Mouse (Mus musculus): Measurements from ENCODE around the gene Pth2. TPM values are rescaled to one million over a fixed set of nuclear protein-coding genes. Genes with fewer than 3 reads are reported as not detected.
A peak's percentile ranks its signal among the peaks of the same experiment; 100 is the strongest.

Gene Pth2
- polyA plus RNA-seq, 1 experiment from 2014 or later = not detected

DNA sequence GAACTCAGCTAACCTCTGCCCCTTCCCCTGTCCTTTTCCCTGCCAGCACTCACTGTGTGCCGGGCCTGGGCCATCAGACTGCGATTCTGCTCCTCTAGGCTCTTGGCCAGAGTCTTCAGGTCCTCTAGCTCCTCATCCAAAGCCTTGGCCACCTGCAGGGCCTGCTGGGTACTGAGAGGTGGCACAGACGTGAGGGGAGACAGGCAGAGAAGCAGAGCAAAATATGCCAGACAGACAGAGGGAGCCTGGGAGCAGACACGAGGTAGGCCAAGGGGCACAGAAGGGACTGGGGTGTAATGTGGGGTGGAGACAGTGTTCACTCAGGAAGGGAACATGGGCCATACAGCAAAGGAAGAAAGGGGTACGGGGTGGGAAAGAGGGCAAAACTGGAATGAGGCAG lies 12.6 kb downstream of the Pth2 start:
- Histone ChIP-seq H3K9ac (ENCODE audit: low read length) (no peak overlapping the region), H3K4me1 (replicated peaks; ENCODE audit: control insufficient read depth, insufficient read depth) (no peaks in the 10 kb centered on the region), H3K4me3 (ENCODE audit: low read depth, low read length) (no peak overlapping the region), H3K36me3 (ENCODE audit: control insufficient read depth, insufficient read depth, low read length) (no peaks in the 10 kb centered on the region), H3K27ac (replicated peaks) (no peak overlapping the region), H3K9me3 (ENCODE audit: control insufficient read depth, low read length) (no peaks in the 10 kb centered on the region), H3K4me2 (replicated peaks; ENCODE audit: low read depth) (no peak overlapping the region), H3K27me3 (ENCODE audit: control insufficient read depth, insufficient read depth, low read length) (no peaks in the 10 kb centered on the region)
- DNase-seq (ENCODE audit: low spot score) (no peak), ATAC-seq (ENCODE audit: low FRiP score, low TSS enrichment) (no peak)
- TF ChIP-seq CTCF (IDR thresholded peaks at IDR 0.05; ENCODE audit: low read depth) (peak; percentile 22), EP300 (optimal IDR thresholded peaks at IDR 0.05) (no peak)
- 72% methylated on average over 5 of the region's 5 CpGs for WGBS

DNA sequence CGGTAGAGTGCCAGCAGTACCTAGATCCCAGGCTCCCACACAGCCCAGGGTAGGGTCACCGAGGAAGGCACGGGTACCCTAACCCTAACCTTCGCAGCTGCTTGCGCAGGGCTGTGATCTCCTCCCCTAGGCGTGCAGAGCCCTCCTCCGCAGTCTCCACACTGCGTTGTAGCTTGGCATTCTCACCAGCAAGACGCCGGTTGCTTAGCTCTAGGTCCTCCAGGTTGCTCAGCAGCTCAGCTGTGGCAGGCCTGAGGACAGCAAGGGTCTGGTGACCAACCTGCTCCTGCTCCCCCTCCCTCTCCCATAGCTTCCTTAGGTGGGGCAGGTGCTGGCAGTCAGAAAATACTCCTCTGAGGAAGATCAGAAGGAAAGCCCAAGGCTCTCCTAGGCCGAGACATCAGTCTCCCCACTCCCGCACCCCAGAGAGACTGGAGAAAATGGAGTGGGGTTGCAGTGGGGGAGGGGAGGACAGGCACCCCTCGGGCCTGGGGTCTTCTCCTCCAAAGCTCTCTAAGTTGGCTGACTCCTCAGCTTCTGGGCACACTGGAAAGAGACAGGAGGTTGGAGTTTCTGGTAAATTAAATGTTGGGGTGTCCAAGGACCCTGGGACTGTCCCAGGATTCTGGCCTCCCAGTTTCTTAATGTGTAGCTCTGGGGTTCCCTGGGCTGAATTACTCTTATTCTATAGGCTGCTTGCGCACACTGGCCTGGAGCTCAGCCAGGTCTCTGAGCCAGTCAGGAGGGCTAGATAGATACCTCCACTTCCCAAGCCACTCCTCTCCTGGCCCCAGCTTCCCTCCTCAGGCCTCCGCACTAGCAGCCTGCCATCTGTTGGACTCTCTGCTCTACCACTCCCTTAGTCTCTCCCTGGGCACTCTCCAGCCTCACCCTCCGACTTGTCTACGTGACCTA lies 13.3 kb downstream of the Pth2 start:
- Histone ChIP-seq H3K9ac (ENCODE audit: low read length) (no peak overlapping the region), H3K4me1 (replicated peaks; ENCODE audit: control insufficient read depth, insufficient read depth) (no peaks in the 10 kb centered on the region), H3K27me3 (ENCODE audit: control insufficient read depth, insufficient read depth, low read length) (no peaks in the 10 kb centered on the region), H3K27ac (replicated peaks) (no peak overlapping the region), H3K4me2 (replicated peaks; ENCODE audit: low read depth) (no peak overlapping the region), H3K9me3 (ENCODE audit: control insufficient read depth, low read length) (no peaks in the 10 kb centered on the region), H3K36me3 (ENCODE audit: control insufficient read depth, insufficient read depth, low read length) (no peaks in the 10 kb centered on the region), H3K4me3 (ENCODE audit: low read depth, low read length) (no peak overlapping the region)
- no peak for DNase-seq (ENCODE audit: low spot score)
- WGBS = 72% methylated on average over 17 of the region's 17 CpGs
- TF ChIP-seq CTCF (IDR thresholded peaks at IDR 0.05; ENCODE audit: low read depth) = no peak
- no peak for TF ChIP-seq EP300 (optimal IDR thresholded peaks at IDR 0.05)
- no peak for ATAC-seq (ENCODE audit: low FRiP score, low TSS enrichment)

DNA sequence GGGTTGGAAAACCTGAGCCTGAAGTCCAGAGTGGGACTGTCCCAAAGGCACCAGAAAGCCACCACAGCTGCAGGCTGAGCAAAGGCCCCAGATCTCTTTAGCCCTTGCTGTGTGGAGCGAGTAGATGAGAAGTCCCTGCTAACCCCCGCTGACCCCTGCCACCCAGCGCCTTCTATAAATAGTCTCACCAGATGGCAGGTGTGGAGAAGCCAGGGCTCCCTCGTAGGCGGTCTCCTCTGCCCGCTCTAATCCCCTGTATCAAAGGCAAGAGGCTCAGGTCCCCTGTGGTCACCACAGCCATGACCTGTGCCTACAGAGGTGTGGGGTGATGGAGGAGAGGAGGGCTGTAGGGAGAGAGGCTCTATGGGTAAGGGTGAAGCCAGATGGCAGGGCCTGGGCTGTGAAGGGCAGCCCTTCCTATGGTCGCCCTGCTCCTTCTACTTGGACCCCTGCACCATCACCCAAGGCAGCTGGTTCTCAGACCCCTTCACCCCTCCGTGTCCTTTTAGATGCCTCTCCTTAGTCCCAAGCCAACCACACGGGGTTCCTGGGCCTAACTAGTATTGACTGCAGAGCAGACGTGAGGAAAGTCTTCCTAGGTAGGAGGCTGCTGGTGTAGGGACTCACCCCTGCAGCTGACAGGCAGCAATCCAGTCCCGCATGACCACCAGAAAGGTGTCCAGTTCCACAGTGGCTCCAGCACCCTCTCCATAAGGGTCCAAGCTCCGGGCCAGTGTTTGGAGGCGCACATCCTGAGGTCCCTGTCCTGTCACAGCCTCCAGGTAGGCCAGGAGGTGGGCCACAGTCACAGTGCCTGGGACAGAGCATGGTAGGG lies 14.8 kb downstream of the Pth2 start:
- H3K27me3 ChIP-seq (ENCODE audit: control insufficient read depth, insufficient read depth, low read length) = no peaks in the 10 kb centered on the region
- no peaks in the 10 kb centered on the region for H3K36me3 ChIP-seq (ENCODE audit: control insufficient read depth, insufficient read depth, low read length)
- no peak for ATAC-seq (ENCODE audit: low FRiP score, low TSS enrichment)
- H3K4me3 ChIP-seq (ENCODE audit: low read depth, low read length) = no peak overlapping the region
- H3K9me3 ChIP-seq (ENCODE audit: control insufficient read depth, low read length) = no peaks in the 10 kb centered on the region
- no peaks in the 10 kb centered on the region for H3K4me1 ChIP-seq (replicated peaks; ENCODE audit: control insufficient read depth, insufficient read depth)
- H3K9ac ChIP-seq (ENCODE audit: low read length) = no peak overlapping the region
- no peak overlapping the region for H3K27ac ChIP-seq (replicated peaks)
- H3K4me2 ChIP-seq (replicated peaks; ENCODE audit: low read depth) = no peak overlapping the region
- 65% methylated on average over 13 of the region's 13 CpGs for WGBS
- no peak for DNase-seq (ENCODE audit: low spot score)
- no peak for TF ChIP-seq CTCF (IDR thresholded peaks at IDR 0.05; ENCODE audit: low read depth)
- no peak for TF ChIP-seq EP300 (optimal IDR thresholded peaks at IDR 0.05)

DNA sequence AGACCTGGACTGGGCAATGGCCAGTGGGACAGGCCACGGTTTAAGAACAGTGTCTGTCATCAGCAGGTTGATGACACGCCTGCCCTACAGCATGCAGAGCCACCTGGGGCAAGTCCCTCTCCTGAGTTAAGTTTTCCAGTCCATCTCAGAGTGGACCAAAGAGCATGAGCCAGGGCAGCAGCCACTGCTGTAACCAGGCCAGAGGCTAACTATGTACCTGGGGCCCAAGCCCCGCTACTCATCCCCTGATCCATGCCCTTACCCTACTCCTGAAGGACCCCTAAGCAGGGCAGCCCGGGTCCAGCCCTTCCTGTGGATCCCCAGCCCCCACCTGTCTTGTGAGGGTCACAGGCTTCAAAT lies 15.4 kb downstream of the Pth2 start:
- ATAC-seq (ENCODE audit: low FRiP score, low TSS enrichment) (no peak), DNase-seq (ENCODE audit: low spot score) (no peak)
- no peaks in the 10 kb centered on the region for H3K27me3 ChIP-seq (ENCODE audit: control insufficient read depth, insufficient read depth, low read length)
- no peak for TF ChIP-seq EP300 (optimal IDR thresholded peaks at IDR 0.05)
- TF ChIP-seq CTCF (IDR thresholded peaks at IDR 0.05; ENCODE audit: low read depth) = no peak
- no peaks in the 10 kb centered on the region for H3K36me3 ChIP-seq (ENCODE audit: control insufficient read depth, insufficient read depth, low read length)
- no peak overlapping the region for H3K27ac ChIP-seq (replicated peaks)
- H3K9ac ChIP-seq (ENCODE audit: low read length) = no peak overlapping the region
- H3K9me3 ChIP-seq (ENCODE audit: control insufficient read depth, low read length) = no peaks in the 10 kb centered on the region
- H3K4me1 ChIP-seq (replicated peaks; ENCODE audit: control insufficient read depth, insufficient read depth) = no peaks in the 10 kb centered on the region
- no peak overlapping the region for H3K4me3 ChIP-seq (ENCODE audit: low read depth, low read length)
- WGBS = 86% methylated on average over 4 of the region's 4 CpGs
- H3K4me2 ChIP-seq (replicated peaks; ENCODE audit: low read depth) = no peak overlapping the region

DNA sequence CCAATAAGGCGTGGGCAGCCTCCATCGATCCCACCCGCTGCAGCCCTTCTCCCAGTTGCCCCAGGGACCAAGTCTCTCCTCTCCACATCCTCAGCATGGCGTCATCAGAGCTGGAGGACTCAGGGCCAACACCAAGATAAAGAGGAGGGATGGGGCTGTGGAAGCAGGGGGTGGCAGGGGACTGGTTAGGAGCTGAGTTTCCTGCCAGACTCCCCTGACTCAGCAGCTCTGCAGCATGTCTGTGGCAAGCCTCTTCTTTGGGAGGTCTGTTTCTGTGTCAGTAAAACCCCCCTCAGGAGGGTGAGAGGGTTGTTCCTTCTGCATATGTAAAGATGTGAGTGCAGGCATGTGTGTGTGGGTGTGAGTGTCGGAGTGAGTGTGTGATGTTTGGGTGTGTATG lies 16.2 kb downstream of the Pth2 start:
- TF ChIP-seq EP300 (optimal IDR thresholded peaks at IDR 0.05) (no peak), CTCF (IDR thresholded peaks at IDR 0.05; ENCODE audit: low read depth) (no peak)
- no peaks in the 10 kb centered on the region for H3K27me3 ChIP-seq (ENCODE audit: control insufficient read depth, insufficient read depth, low read length)
- 77% methylated on average over 5 of the region's 5 CpGs for WGBS
- H3K4me2 ChIP-seq (replicated peaks; ENCODE audit: low read depth) = no peak overlapping the region
- no peaks in the 10 kb centered on the region for H3K4me1 ChIP-seq (replicated peaks; ENCODE audit: control insufficient read depth, insufficient read depth)
- H3K4me3 ChIP-seq (ENCODE audit: low read depth, low read length) = no peak overlapping the region
- H3K36me3 ChIP-seq (ENCODE audit: control insufficient read depth, insufficient read depth, low read length) = no peaks in the 10 kb centered on the region
- no peak overlapping the region for H3K9ac ChIP-seq (ENCODE audit: low read length)
- no peak for ATAC-seq (ENCODE audit: low FRiP score, low TSS enrichment)
- H3K9me3 ChIP-seq (ENCODE audit: control insufficient read depth, low read length) = no peaks in the 10 kb centered on the region
- H3K27ac ChIP-seq (replicated peaks) = no peak overlapping the region
- DNase-seq (ENCODE audit: low spot score) = no peak
